Mouse (Mus musculus) liver, embryonic 14.5 days (tissue): Measurements from ENCODE around the gene Rnf141. TPM values are rescaled to one million over a fixed set of nuclear protein-coding genes. Genes with fewer than 3 reads are reported as not detected.

Experiments used
- ATAC-seq: fragments of 200-750 bp; cut with Nextera tagmentation; 2 replicates; pipeline ENCODE4 v1.8.0; 2017; ENCODE audit warnings: moderate number of reproducible peaks, mild to moderate bottlenecking, moderate library complexity; ENCODE audit not compliant: insufficient read depth
- DNase-seq, 3 experiments: peaks; one replicate each; pipeline ENCODE4 v3.0.0-alpha.2; 2012 to 2013; ENCODE audit warnings: low read depth in 3 of 3, low spot score in 3 of 3
- H3K27ac ChIP-seq: fragments of 300-500 bp; sonication (generic); 2 replicates; pipeline ENCODE4 v1.5.1; 2014; ENCODE audit warnings: moderate library complexity, mild to moderate bottlenecking, control low read depth, inconsistent platforms
- H3K27me3 ChIP-seq: fragments of 300-500 bp; sonication (generic); 2 replicates; pipeline ENCODE4 v1.6.1; 2014; ENCODE audit warnings: mild to moderate bottlenecking, low read length, moderate library complexity; ENCODE audit not compliant: control insufficient read depth, insufficient read depth
- H3K36me3 ChIP-seq: fragments of 300-500 bp; sonication (generic); replicated peaks from 2 replicates; pipeline ENCODE4 v1.6.1; 2014; ENCODE audit warnings: low read depth; ENCODE audit not compliant: control insufficient read depth, insufficient read depth
- H3K4me1 ChIP-seq, 2 experiments: fragments of 200-500 bp in 1 of 2; fragments of 300-500 bp in 1 of 2; sonication (generic) in 1 of 2; replicated peaks; 2 replicates each; pipeline ENCODE4 v1.6.1; 2012 to 2014; ENCODE audit warnings: antibody characterized with exemption in 1 of 2, inconsistent platforms in 1 of 2, low read length in 1 of 2; ENCODE audit not compliant: control insufficient read depth in 2 of 2, insufficient read depth in 2 of 2
- H3K4me2 ChIP-seq: fragments of 300-500 bp; sonication (generic); 2 replicates; pipeline ENCODE4 v1.6.1; 2014; ENCODE audit warnings: low read depth, mild to moderate bottlenecking, control low read depth, moderate library complexity
- H3K4me3 ChIP-seq, 2 experiments: fragments of 200-500 bp in 1 of 2; fragments of 300-500 bp in 1 of 2; sonication (generic) in 1 of 2; 2 replicates each; pipeline ENCODE4 v1.5.1; 2012 to 2014; ENCODE audit warnings: low read depth in 2 of 2, low read length in 2 of 2, mild to moderate bottlenecking in 2 of 2, control low read depth in 1 of 2, inconsistent platforms in 1 of 2, moderate library complexity in 1 of 2; ENCODE audit not compliant: insufficient read depth in 1 of 2
- H3K9ac ChIP-seq: fragments of 300-500 bp; sonication (generic); replicated peaks from 2 replicates; pipeline ENCODE4 v1.6.1; 2014; ENCODE audit warnings: mild to moderate bottlenecking, control low read depth, moderate library complexity
- H3K9me3 ChIP-seq: fragments of 300-500 bp; sonication (generic); 2 replicates; pipeline ENCODE4 v1.6.1; 2016; ENCODE audit warnings: low read length, mixed read lengths; ENCODE audit not compliant: control insufficient read depth
- CTCF ChIP-seq: IDR thresholded peaks from 2 replicates; pipeline ENCODE4 v1.5.1; 2016; ENCODE audit warnings: antibody characterized with exemption, low read depth, control low read depth
- EP300 ChIP-seq: IDR thresholded peaks from 2 replicates; pipeline ENCODE4 v1.6.1; 2016; ENCODE audit warnings: antibody characterized with exemption, low read depth
- WGBS: fragments of 180-500 bp; shearing (Covaris S2); extraction: QIAGEN DNeasy Blood & Tissue Kit; methylation state at CpG from one replicate; pipeline ENCODE4 v1.1.7; 2014; ENCODE audit not compliant: insufficient replicate concordance; 5-methylcytosine and 5-hydroxymethylcytosine counted together
- polyA plus RNA-seq, 2 experiments: library from polyadenylated mRNA; depleted of rRNA in 1 of 2; stranded (reverse) in 1 of 2; unstranded in 1 of 2; fragments of >200 nt; fragmentation: Nextera tagmentation in 1 of 2; extraction: Ambion mirVana in 1 of 2; gene quantifications; 2 replicates each; pipeline versions ENCODE4 v1.2.1 to v1.2.3; 2012 to 2014

Rnf141 gene
- 11.8 and 17.4 TPM in 2 replicates for polyA plus RNA-seq (2012; rRNA removed)
- 25.4 and 25.9 TPM in 2 replicates for polyA plus RNA-seq (2014; fragmentation: Nextera tagmentation; extraction: Ambion mirVana)

- under 1% methylated on average over 42 of the region's 42 CpGs for WGBS
- Histone ChIP-seq H3K36me3 (peaks cover 5% of the 10 kb centered on the region; the same call in 1 of the 2 replicates), H3K9ac (peak within 1 kb of the TSS; percentile 91), H3K27me3 (no peaks in the 10 kb centered on the region), H3K9me3 (no peaks in the 10 kb centered on the region), H3K4me3 (peak within 1 kb of the TSS; percentile 77 to 96), H3K27ac (peak within 1 kb of the TSS; percentile 97), H3K4me1 (peaks cover 11 to 13% of the 10 kb centered on the region in 2 experiments; a peak in 3 of 4 replicates), H3K4me2 (peak within 1 kb of the TSS; percentile 93)
- TF ChIP-seq EP300 (peak; percentile 48; the same call in 1 of the 2 replicates), CTCF (peak; percentile 90)
- ATAC-seq (peak; percentile 88), DNase-seq (peak; percentile 91 to 93 (median 92))
Observed at GRCm38 (mm10) chr7:110843916-110844874, at the start of gene Rnf141. TSS of gene Rnf141 (minus strand) at chr7:110844457.

DNA sequence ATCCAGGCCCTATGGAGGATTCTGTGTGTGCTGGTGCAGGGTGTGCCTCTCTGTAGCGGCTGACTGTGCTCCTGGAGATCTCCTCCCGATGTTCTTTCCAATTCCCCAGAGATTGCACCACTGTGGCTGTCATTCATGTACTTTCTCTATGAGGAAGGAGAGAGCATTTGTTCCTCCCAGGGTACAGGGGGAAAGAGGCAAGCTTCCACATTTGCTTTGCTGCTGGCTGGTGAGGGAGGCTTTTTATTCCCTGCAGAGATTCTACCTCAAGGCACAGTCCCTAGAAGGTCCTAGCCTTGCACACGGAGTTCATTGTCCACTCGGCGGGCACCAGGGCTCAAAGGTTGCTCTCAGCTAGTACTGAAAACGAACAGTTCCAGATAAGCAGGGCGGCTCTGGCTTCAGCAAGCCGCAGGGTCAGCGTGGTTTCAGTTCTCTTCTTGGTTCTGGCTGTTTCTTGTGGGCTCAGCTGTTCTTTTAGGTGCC, 47.3 kb upstream of the Rnf141 start:
- Histone ChIP-seq H3K9me3 (no peaks in the 10 kb centered on the region), H3K27ac (no peak overlapping the region), H3K9ac (no peak overlapping the region; the same call in 1 of the 2 replicates), H3K4me1 (peaks cover 0 to 21% of the 10 kb centered on the region in 2 experiments; a peak in 3 of 4 replicates), H3K4me2 (peak overlapping the region; percentile 36), H3K4me3 (peak overlapping the region in 1 of 2 experiments; percentile 21; a peak in 1 of 4 replicates), H3K27me3 (no peaks in the 10 kb centered on the region), H3K36me3 (no peaks in the 10 kb centered on the region)
- DNase-seq = no peak
- no peak for TF ChIP-seq EP300
- no peak for TF ChIP-seq CTCF
- WGBS = 21% methylated on average over 9 of the region's 9 CpGs
- peak; percentile 47 for ATAC-seq

DNA sequence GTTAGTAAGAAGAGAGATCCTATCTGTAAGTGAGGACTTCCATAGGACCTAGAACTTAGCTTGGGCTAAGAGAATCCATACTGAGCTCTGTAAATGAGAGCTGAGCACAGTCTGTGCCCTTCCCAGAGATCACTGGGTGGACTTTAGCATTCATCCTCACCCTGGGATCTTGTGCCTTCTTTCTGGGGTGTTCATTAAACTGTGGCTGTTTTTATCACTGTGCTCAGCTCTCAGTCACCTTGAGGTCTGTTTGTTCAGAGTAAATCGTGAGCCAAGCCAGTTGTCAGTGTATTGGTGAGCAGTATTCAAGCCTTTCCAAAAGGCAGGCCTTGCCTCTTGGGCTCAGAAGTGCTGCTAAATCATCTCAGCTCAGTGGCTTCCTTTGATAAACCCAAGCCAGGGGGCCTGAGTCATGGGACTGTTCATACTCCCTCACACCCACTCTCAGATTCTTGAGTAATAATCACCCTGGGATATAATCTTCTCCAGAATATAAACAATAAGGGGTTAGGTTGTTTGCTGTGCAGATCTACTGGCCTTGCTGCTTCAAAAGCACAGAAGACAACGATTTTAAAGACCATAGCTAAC, 37.6 kb upstream of the Rnf141 start:
- Histone ChIP-seq H3K9ac (no peak overlapping the region), H3K4me2 (no peak overlapping the region), H3K4me3 (no peak overlapping the region), H3K9me3 (no peaks in the 10 kb centered on the region), H3K27me3 (no peaks in the 10 kb centered on the region), H3K36me3 (no peaks in the 10 kb centered on the region), H3K27ac (peak overlapping the region; percentile 20; the same call in 1 of the 2 replicates), H3K4me1 (peaks cover 3 to 31% of the 10 kb centered on the region in 2 experiments; a peak in 3 of 4 replicates)
- no peak for ATAC-seq
- no peak for DNase-seq
- TF ChIP-seq CTCF (no peak), EP300 (no peak)
- WGBS = 47% methylated on average over 2 of the region's 2 CpGs

DNA sequence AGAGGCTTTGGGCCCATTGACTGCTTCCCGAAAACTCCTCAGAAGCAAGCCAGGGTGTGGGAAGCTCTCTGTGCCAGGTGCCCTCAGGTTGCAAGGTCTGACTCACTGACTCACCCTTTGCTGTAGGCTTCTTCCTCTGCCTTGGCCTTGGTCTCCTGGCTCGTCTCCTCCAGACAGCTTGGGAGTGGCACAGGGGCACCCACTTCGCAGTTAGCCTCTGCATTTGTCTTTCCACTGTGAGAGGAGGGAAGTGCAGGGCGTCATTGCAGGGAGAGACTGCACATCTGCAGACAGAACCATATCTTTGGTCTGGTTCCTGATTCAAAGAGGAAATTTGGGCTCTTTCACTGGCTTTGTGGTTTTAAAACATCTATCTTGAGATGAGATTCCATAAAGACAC, 33.8 kb upstream of the Rnf141 start:
- Histone ChIP-seq H3K9me3 (no peaks in the 10 kb centered on the region), H3K9ac (no peak overlapping the region), H3K4me3 (no peak overlapping the region), H3K36me3 (no peaks in the 10 kb centered on the region), H3K27ac (no peak overlapping the region), H3K27me3 (no peaks in the 10 kb centered on the region), H3K4me1 (peaks cover 5 to 37% of the 10 kb centered on the region in 2 experiments; a peak in 3 of 4 replicates), H3K4me2 (no peak overlapping the region)
- TF ChIP-seq EP300 = no peak
- no peak for TF ChIP-seq CTCF
- ATAC-seq (no peak), DNase-seq (no peak)
- 47% methylated on average over 4 of the region's 4 CpGs for WGBS
